14 mouse cellular contexts compared by ENCODE assay signal in genomic region chr13:12308473-12308872, GRCm38 (mm10). TPM values are rescaled to one million over a fixed set of nuclear protein-coding genes. Genes with fewer than 3 reads are reported as not detected.
"Had no signal": no experiment of that assay in that cellular context is flagged by ENCODE, and none has a peak within 500 bp of the region (broad histone marks: within the 10 kb centered on the region; RNA-seq: fewer than 3 reads in every experiment).

No protein-coding gene starts in this region.

- H3K4me3 ChIP-seq: limb, embryonic 15.5 days; liver, embryonic 12.5 days; midbrain, embryonic 15.5 days; neural tube, embryonic 12.5 days had no signal

- ATAC-seq: liver, embryonic 12.5 days; midbrain, embryonic 15.5 days had no signal

- DNase-seq: kidney, postnatal 36 days; lung, postnatal 10 days; lung, postnatal 4 days; thymus, adult 2 months; thymus, postnatal 25 days had no signal

- H3K27me3 ChIP-seq: limb, embryonic 15.5 days; liver, embryonic 12.5 days; midbrain, embryonic 15.5 days; neural tube, embryonic 12.5 days had no signal

- H3K4me2 ChIP-seq: limb, embryonic 15.5 days; liver, embryonic 12.5 days; lung, embryonic 14.5 days; midbrain, embryonic 11.5 days; midbrain, embryonic 15.5 days; neural tube, embryonic 12.5 days had no signal

- H3K36me3 ChIP-seq: limb, embryonic 15.5 days; liver, embryonic 12.5 days; midbrain, embryonic 15.5 days; neural tube, embryonic 12.5 days had no signal

- H3K27ac ChIP-seq: kidney, postnatal 0 days; limb, embryonic 15.5 days; liver, embryonic 12.5 days; midbrain, embryonic 15.5 days; neural tube, embryonic 12.5 days; stomach, postnatal 0 days had no signal

- H3K9me3 ChIP-seq: limb, embryonic 15.5 days; liver, embryonic 12.5 days; midbrain, embryonic 15.5 days; neural tube, embryonic 12.5 days had no signal

- H3K4me1 ChIP-seq: liver, embryonic 12.5 days; midbrain, embryonic 15.5 days; neural tube, embryonic 12.5 days had no signal

- H3K9ac ChIP-seq: limb, embryonic 15.5 days; liver, embryonic 12.5 days; lung, embryonic 14.5 days; midbrain, embryonic 15.5 days; neural tube, embryonic 12.5 days had no signal

RNA-seq across cellular contexts. Expression of gene Actn2, which starts 32.1 kb away (rescaled TPM):
- total RNA-seq: monocyte, adult 5-6 weeks had no signal
